Mouse (Mus musculus) thymus, adult 2 months (tissue): Measurements from ENCODE around the gene Pim1. TPM values are rescaled to one million over a fixed set of nuclear protein-coding genes. Genes with fewer than 3 reads are reported as not detected.
"Not testable (repeated sequence)": the region's sequence is repeated elsewhere in the genome, so short reads cannot be mapped to it uniquely, and the experiment has no call there.

Source experiments
- DNase-seq: peaks from one replicate; pipeline ENCODE4 v3.0.0; 2021
- H3K27ac ChIP-seq: fragments of 200-500 bp; 2 replicates; pipeline ENCODE4 v1.5.1; 2012; ENCODE audit warnings: low read length, control low read depth; ENCODE audit not compliant: control insufficient read depth, insufficient read depth
- H3K27me3 ChIP-seq: fragments of 200-500 bp; 2 replicates; pipeline ENCODE4 v1.6.1; 2012; ENCODE audit warnings: mild to moderate bottlenecking, low read length, moderate library complexity, mixed read lengths; ENCODE audit not compliant: control insufficient read depth, insufficient read depth
- H3K36me3 ChIP-seq: fragments of 200-500 bp; 2 replicates; pipeline ENCODE4 v1.6.1; 2012; ENCODE audit warnings: mild to moderate bottlenecking, low read length, moderate library complexity; ENCODE audit not compliant: control insufficient read depth, insufficient read depth
- H3K4me1 ChIP-seq: fragments of 200-500 bp; replicated peaks from 2 replicates; pipeline ENCODE4 v1.6.1; 2012; ENCODE audit warnings: low read length; ENCODE audit not compliant: control insufficient read depth, insufficient read depth
- H3K4me3 ChIP-seq: fragments of 200-500 bp; 2 replicates; pipeline ENCODE4 v1.5.1; 2012; ENCODE audit warnings: mild to moderate bottlenecking, low read length, control low read depth, moderate library complexity; ENCODE audit not compliant: control insufficient read depth, insufficient read depth
- CTCF ChIP-seq: fragments of 200-500 bp; IDR thresholded peaks from 2 replicates; pipeline ENCODE4 v1.5.1; 2012; ENCODE audit warnings: mild to moderate bottlenecking, control low read depth, low read length, moderate library complexity, borderline replicate concordance; ENCODE audit not compliant: control insufficient read depth, poor library complexity, insufficient read depth; ENCODE audit errors: extremely low read depth
- POLR2A ChIP-seq: fragments of 200-500 bp; IDR thresholded peaks from 2 replicates; pipeline ENCODE4 v1.6.1; 2012; ENCODE audit warnings: mild to moderate bottlenecking, low read length, control low read depth, moderate library complexity; ENCODE audit not compliant: control insufficient read depth, poor library complexity, insufficient read depth; ENCODE audit errors: extremely low read depth
- WGBS: fragments of 180-500 bp; shearing (Covaris S2); methylation state at CpG from one replicate; pipeline ENCODE4 v1.1.7; 2018; 5-methylcytosine and 5-hydroxymethylcytosine counted together
- polyA plus RNA-seq: library from polyadenylated mRNA; depleted of rRNA; stranded (reverse); fragments of >200 nt; gene quantifications from 2 replicates; pipeline ENCODE4 v1.2.3, GENCODE M21; 2012

The Pim1 gene
- polyA plus RNA-seq, 1 experiment, result 92.7 TPM

GRCm38 (mm10) chr17:29502669-29503665 is 12.4 kb downstream of the Pim1 start:
- no peak overlapping the region; the same call in 1 of the 2 replicates for H3K27ac ChIP-seq
- no peaks in the 10 kb centered on the region for H3K27me3 ChIP-seq
- 22% methylated on average over 32 of the region's 32 CpGs for WGBS
- no peak overlapping the region for H3K4me3 ChIP-seq
- TF ChIP-seq CTCF (no peak), POLR2A (no peak)
- DNase-seq, result no peak
- H3K4me1 ChIP-seq, result peaks cover 24% of the 10 kb centered on the region
- H3K36me3 ChIP-seq, result no peaks in the 10 kb centered on the region

GRCm38 (mm10) chr17:29503700-29504099 is 13.1 kb downstream of the Pim1 start:
- WGBS, result 97% methylated on average over 5 of the region's 5 CpGs
- no peak overlapping the region for H3K4me3 ChIP-seq
- H3K27me3 ChIP-seq, result no peaks in the 10 kb centered on the region
- TF ChIP-seq POLR2A (no peak), CTCF (no peak)
- DNase-seq, result no peak
- H3K4me1 ChIP-seq, result peaks cover 21% of the 10 kb centered on the region
- no peaks in the 10 kb centered on the region for H3K36me3 ChIP-seq
- no peak overlapping the region for H3K27ac ChIP-seq

DNA sequence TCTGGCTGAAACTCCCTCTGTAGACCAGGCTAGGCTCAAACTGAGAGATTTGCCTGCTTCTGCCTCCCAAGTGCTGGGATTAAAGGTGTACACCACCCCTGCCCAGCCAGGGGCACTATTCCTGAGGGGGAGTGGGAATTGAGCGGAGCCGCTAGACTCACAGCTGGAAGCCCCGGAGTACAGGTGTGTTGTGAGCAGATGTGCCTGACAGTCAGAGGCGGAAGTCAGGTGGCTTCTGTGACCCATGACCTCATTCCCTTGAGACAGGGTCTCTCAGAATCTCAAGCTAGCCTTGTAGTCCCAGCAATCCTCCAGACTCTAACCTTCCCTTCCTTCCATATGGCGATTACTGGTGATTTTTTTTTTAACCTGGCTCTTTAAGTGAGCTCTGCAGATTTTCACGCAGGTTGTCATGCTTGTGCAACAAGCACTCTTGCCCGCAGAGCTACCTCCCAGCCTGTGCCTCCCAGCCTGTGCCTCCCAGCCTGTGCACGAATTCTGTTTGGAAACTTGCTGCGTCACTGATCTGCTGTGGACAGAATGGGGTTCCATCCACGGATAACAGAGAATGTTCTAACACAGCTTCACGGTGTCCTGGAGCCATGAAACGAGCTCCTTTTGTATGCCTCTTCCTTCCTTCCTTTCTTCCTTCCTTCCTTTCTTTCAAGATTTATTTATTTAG is 18.5 kb downstream of the Pim1 start:
- H3K36me3 ChIP-seq, result no peaks in the 10 kb centered on the region
- WGBS, result 82% methylated on average over 12 of the region's 12 CpGs
- H3K27ac ChIP-seq, result no peak overlapping the region
- H3K4me1 ChIP-seq, result no peaks in the 10 kb centered on the region; the same call in 1 of the 2 replicates
- TF ChIP-seq CTCF (no peak), POLR2A (no peak)
- DNase-seq, result no peak
- H3K27me3 ChIP-seq, result no peaks in the 10 kb centered on the region
- no peak overlapping the region for H3K4me3 ChIP-seq

DNA sequence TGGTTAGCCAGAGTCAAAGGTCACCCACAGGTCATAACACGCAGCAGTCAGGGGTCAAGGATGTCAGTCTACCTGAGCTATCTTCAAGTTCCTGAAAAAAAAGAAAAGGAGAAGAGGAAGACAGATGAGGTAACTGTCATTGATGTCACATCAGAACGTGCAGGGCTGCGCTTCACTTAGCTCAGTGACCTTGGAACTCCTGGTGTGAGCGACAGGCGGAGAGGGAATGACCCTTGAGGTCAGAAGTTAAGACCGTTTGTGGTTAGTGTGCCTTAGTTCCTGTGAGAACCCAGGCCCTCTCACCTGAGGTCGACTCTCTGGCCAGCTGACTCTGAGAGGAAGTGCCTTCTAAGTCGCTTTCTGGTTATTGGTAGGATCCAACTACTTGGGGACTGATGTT is 20.1 kb downstream of the Pim1 start:
- Histone ChIP-seq H3K36me3 (no peaks in the 10 kb centered on the region), H3K27ac (no peak overlapping the region), H3K4me3 (no peak overlapping the region), H3K27me3 (no peaks in the 10 kb centered on the region), H3K4me1 (no peaks in the 10 kb centered on the region; the same call in 1 of the 2 replicates)
- 35% methylated on average over 8 of the region's 8 CpGs for WGBS
- no peak for DNase-seq
- no peak for TF ChIP-seq POLR2A
- TF ChIP-seq CTCF, result no peak

GRCm38 (mm10) chr17:29513044-29513730 is 22.6 kb downstream of the Pim1 start:
- H3K4me1 ChIP-seq, result no peaks in the 10 kb centered on the region; the same call in 1 of the 2 replicates
- no peak overlapping the region for H3K27ac ChIP-seq
- TF ChIP-seq POLR2A, result no peak
- TF ChIP-seq CTCF, result peak; percentile 67; the same call in 1 of the 2 replicates
- H3K27me3 ChIP-seq, result no peaks in the 10 kb centered on the region
- DNase-seq, result peak; percentile 78
- WGBS, result 53% methylated on average over 13 of the region's 13 CpGs
- H3K4me3 ChIP-seq, result no peak overlapping the region
- no peaks in the 10 kb centered on the region for H3K36me3 ChIP-seq

GRCm38 (mm10) chr17:29514435-29514834 is 23.9 kb downstream of the Pim1 start:
- peak; percentile 79 for DNase-seq
- 3% methylated on average over 11 of the region's 11 CpGs for WGBS
- TF ChIP-seq POLR2A (no peak), CTCF (no peak)
- Histone ChIP-seq H3K27ac (no peak overlapping the region), H3K36me3 (no peaks in the 10 kb centered on the region), H3K27me3 (no peaks in the 10 kb centered on the region), H3K4me3 (no peak overlapping the region), H3K4me1 (no peaks in the 10 kb centered on the region)

DNA sequence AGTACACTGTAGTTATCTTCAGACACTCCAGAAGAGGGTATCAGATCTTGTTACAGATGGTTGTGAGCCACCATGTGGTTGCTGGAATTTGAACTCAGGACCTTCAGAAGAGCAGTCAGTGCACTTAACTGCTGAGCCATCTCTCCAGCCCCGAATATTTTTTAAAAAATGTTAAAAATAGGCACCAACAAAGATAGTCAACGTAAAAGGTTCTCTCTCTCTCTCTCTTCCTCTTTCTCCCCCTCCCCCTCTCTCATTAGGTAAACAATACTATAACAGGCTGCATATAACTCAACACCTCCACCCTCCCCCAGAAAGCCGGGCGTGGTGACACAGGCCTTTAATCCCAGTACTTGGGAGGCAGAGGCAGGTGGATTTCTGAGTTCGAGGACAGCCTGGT is 28.1 kb downstream of the Pim1 start:
- DNase-seq, H3K4me1 ChIP-seq, H3K27ac ChIP-seq, H3K36me3 ChIP-seq, H3K27me3 ChIP-seq, H3K4me3 ChIP-seq: not testable (repeated sequence)
- WGBS, result 76% methylated on average over 5 of the region's 5 CpGs
